Mouse (Mus musculus): ENCODE data around the gene Eef1a2. TPM values are rescaled to one million over a fixed set of nuclear protein-coding genes. Genes with fewer than 3 reads are reported as not detected.

Gene Eef1a2
- polyA plus RNA-seq, 1 experiment from 2014 or later: 12.1 TPM

GRCm38 (mm10) chr2:181125726-181126455 lies 30.9 kb downstream of the Eef1a2 start:
- no peak for ATAC-seq (replicated peaks)
- WGBS: 55% methylated on average over 7 of the region's 7 CpGs
- peaks cover 44% of the 10 kb centered on the region for H3K4me1 ChIP-seq

GRCm38 (mm10) chr2:181122642-181123041 lies 34.2 kb downstream of the Eef1a2 start:
- peaks cover 61% of the 10 kb centered on the region for H3K4me1 ChIP-seq
- no peak overlapping the region for H3K4me3 ChIP-seq
- H3K4me2 ChIP-seq: no peak overlapping the region
- no peaks in the 10 kb centered on the region for H3K36me3 ChIP-seq (replicated peaks)
- no peaks in the 10 kb centered on the region for H3K27me3 ChIP-seq (replicated peaks)
- no peak for ATAC-seq (replicated peaks)
- no peak overlapping the region for H3K9ac ChIP-seq
- H3K9me3 ChIP-seq: no peaks in the 10 kb centered on the region
- H3K27ac ChIP-seq: peak overlapping the region; percentile 48

More at GRCm38 (mm10) chr2:181125726-181126455, 30.9 kb downstream of the Eef1a2 start:
- H3K9ac ChIP-seq: no peak overlapping the region
- H3K27ac ChIP-seq: no peak overlapping the region
- H3K9me3 ChIP-seq: no peaks in the 10 kb centered on the region
- no peaks in the 10 kb centered on the region for H3K36me3 ChIP-seq (replicated peaks)
- no peaks in the 10 kb centered on the region for H3K27me3 ChIP-seq (replicated peaks)
- no peak overlapping the region for H3K4me2 ChIP-seq
- H3K4me3 ChIP-seq: no peak overlapping the region

DNA sequence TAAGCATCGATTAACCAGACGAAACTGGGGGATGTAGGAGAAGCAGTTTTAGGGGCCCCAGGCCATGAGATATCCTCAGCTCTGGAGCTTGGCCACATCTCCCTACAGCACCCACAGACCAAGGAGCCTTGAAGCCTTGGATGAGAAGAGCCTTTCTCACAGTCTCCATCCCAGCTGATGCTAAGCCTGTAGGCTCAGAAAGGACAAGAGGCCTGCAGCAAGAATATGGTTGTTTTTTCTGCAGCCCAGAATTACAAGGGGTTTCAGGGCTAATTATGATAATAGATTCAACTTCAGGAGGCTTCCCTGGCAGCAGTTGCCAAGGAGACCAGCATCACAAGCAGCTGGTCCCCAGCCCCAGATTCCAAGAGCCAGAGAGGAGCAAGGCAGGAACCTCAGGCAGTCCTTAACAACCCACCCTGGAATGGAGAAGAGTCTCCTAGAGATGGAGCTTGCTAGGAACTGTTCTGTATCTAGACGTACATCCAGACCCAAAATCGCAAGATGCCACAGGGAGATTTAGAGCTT lies 35.8 kb downstream of the Eef1a2 start:
- ATAC-seq (replicated peaks): peak; percentile 63
- Histone ChIP-seq H3K9ac (no peak overlapping the region), H3K36me3 (replicated peaks) (no peaks in the 10 kb centered on the region), H3K4me2 (0 out of 2 replicates have a peak overlapping the region, but pooled peaks have one; percentile 10), H3K4me1 (peaks cover 69% of the 10 kb centered on the region), H3K27me3 (replicated peaks) (no peaks in the 10 kb centered on the region), H3K9me3 (no peaks in the 10 kb centered on the region), H3K27ac (peak overlapping the region; percentile 84), H3K4me3 (no peak overlapping the region)
- 52% methylated on average over 4 of the region's 4 CpGs for WGBS

DNA sequence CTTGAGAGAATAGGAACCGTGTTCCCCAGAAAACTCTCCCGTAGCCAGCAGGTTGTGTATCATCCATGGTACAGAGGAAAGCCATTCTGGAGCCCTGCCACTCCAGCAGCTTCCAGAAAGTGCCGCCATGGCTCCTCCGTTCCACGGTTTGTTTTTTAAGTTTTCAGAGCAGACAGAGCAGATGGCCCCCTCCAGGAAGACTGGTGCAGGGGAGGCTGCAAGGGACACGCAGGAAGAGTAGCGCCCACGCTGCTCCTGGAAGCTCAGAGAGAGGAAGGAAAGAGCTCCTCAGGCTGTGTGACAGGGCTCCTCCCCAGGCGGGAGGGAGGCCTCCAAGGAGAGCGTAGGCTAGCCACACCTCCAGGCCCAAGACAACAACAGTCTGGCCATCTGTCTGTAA lies 36.9 kb downstream of the Eef1a2 start:
- H3K27ac ChIP-seq: peak overlapping the region; percentile 84
- H3K36me3 ChIP-seq (replicated peaks): no peaks in the 10 kb centered on the region
- H3K9ac ChIP-seq: no peak overlapping the region
- no peak overlapping the region for H3K4me2 ChIP-seq
- no peaks in the 10 kb centered on the region for H3K27me3 ChIP-seq (replicated peaks)
- peaks cover 73% of the 10 kb centered on the region for H3K4me1 ChIP-seq
- no peak for ATAC-seq (replicated peaks)
- 30% methylated on average over 10 of the region's 10 CpGs for WGBS
- H3K4me3 ChIP-seq: no peak overlapping the region
- no peaks in the 10 kb centered on the region for H3K9me3 ChIP-seq

GRCm38 (mm10) chr2:181116436-181116835 lies 40.4 kb downstream of the Eef1a2 start:
- Histone ChIP-seq H3K4me1 (peaks cover 74% of the 10 kb centered on the region), H3K27ac (peak overlapping the region; percentile 74), H3K4me3 (no peak overlapping the region), H3K9me3 (no peaks in the 10 kb centered on the region), H3K27me3 (replicated peaks) (no peaks in the 10 kb centered on the region), H3K36me3 (replicated peaks) (0 out of 2 replicates have a peak, but pooled peaks cover 2% of the 10 kb centered on the region), H3K9ac (no peak overlapping the region), H3K4me2 (no peak overlapping the region)
- 67% methylated on average over 5 of the region's 5 CpGs for WGBS
- no peak for ATAC-seq (replicated peaks)

DNA sequence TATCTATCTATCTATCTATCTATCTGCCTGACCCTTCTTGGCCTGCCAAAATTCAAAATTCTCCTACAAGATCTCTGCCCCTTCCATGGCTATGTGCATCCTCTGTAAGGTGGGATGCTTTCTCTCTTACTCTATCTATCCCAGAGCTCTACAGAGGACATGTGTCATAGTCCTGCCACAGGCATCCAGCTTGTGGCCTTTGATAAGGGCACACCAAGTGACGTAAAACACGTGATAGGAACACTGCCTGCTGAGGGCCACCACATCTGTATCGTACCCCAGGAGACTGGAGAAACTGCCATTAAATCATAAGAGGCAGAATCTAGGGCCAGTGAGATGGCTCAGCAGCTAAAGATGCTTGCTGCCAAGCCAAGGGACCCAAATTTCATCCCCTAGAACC lies 41.4 kb downstream of the Eef1a2 start:
- Histone ChIP-seq H3K4me2 (no peak overlapping the region), H3K27me3 (replicated peaks) (no peaks in the 10 kb centered on the region), H3K9me3 (no peaks in the 10 kb centered on the region), H3K4me1 (peaks cover 64% of the 10 kb centered on the region), H3K4me3 (no peak overlapping the region), H3K36me3 (replicated peaks) (0 out of 2 replicates have a peak, but pooled peaks cover 2% of the 10 kb centered on the region), H3K27ac (peak overlapping the region; percentile 49), H3K9ac (no peak overlapping the region)
- WGBS: 79% methylated on average over 3 of the region's 3 CpGs
- ATAC-seq (replicated peaks): no peak

DNA sequence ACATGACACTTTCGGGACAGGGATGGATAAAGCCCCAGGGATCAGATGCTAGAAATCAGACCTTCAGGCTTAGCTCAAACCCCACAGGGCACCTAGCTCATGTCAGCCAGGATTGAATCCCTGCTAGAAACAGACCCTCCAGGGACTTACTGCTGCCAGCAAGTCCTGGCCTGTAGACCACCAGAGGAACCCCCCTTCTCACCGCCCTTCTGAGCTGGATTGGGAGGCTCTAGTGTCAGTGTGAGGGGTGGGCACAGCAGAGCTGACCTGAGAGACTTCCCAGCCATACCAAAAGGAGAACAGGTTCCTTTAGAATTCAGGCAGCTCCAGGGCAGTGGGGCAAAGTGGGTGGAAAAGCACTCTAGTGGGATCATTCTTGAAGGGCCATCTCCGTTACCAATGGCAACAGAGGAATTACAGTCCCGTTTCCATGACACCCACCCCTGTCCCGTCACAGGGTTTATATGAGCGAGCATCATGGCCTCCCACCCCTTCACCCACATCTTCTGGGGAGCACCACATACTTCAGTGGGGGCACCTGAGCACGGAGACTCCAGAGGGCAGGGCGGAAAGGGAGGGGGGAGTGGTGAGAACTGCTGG lies 43.0 kb downstream of the Eef1a2 start:
- no peak overlapping the region for H3K4me3 ChIP-seq
- no peak for ATAC-seq (replicated peaks)
- H3K4me1 ChIP-seq: peaks cover 49% of the 10 kb centered on the region
- peak overlapping the region; percentile 49; the same call in 1 of the 2 replicates for H3K27ac ChIP-seq
- no peaks in the 10 kb centered on the region for H3K9me3 ChIP-seq
- 0 out of 2 replicates have a peak, but pooled peaks cover 4% of the 10 kb centered on the region for H3K36me3 ChIP-seq (replicated peaks)
- no peaks in the 10 kb centered on the region for H3K27me3 ChIP-seq (replicated peaks)
- 36% methylated on average over 8 of the region's 8 CpGs for WGBS
- H3K4me2 ChIP-seq: no peak overlapping the region
- H3K9ac ChIP-seq: no peak overlapping the region

DNA sequence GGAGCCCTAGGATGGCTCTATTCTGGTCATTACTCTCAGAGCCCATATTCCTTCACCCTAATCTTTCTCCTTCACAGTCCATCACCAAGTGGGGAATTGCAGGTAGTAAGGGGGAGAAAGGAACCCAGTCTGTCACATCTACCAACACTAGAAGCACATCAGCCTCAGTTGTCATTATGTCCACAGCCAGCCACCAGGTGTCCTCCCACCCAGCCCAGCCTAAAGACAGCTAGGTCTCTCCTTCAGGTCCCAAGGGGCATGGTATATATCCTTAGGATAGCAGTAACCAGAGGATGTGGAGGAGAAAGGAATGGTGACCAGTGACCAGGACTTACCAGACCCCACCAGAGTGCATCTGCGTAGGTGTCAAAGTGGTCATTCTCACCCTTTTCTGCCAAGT lies 45.1 kb downstream of the Eef1a2 start:
- Histone ChIP-seq H3K4me2 (no peak overlapping the region), H3K27ac (no peak overlapping the region), H3K9me3 (no peaks in the 10 kb centered on the region), H3K4me3 (no peak overlapping the region), H3K9ac (no peak overlapping the region), H3K36me3 (replicated peaks) (0 out of 2 replicates have a peak, but pooled peaks cover 9% of the 10 kb centered on the region), H3K27me3 (replicated peaks) (no peaks in the 10 kb centered on the region), H3K4me1 (peaks cover 33% of the 10 kb centered on the region)
- WGBS: 88% methylated on average over 1 of the region's 1 CpGs
- ATAC-seq (replicated peaks): no peak

DNA sequence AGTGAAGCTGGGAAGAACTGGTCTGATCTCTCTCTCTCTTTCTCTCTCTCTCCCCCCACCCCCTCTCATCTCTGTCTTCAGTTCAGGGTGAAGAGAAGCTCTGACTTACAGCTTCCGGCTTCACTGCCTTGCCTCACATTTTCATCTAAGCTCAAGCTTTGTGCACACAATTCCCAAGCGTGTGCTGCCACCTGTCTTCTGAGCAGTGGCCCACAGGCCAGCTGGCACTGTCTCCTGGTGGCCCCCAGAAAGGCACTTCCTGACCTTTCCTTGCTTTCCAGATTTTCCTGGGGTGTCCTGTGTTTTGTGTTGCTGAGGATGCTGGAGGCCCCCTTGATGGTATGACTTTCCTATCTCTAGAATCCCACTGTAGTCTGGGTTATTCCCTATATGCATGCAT lies 52.7 kb downstream of the Eef1a2 start:
- Histone ChIP-seq H3K4me2 (no peak overlapping the region), H3K9me3 (no peaks in the 10 kb centered on the region), H3K27me3 (replicated peaks) (no peaks in the 10 kb centered on the region), H3K4me3 (no peak overlapping the region), H3K9ac (no peak overlapping the region), H3K4me1 (peaks cover 7% of the 10 kb centered on the region; the same call in 1 of the 2 replicates), H3K36me3 (replicated peaks) (peaks cover 13% of the 10 kb centered on the region; the same call in 1 of the 2 replicates), H3K27ac (no peak overlapping the region)
- ATAC-seq (replicated peaks): no peak
- WGBS: 52% methylated on average over 2 of the region's 2 CpGs

DNA sequence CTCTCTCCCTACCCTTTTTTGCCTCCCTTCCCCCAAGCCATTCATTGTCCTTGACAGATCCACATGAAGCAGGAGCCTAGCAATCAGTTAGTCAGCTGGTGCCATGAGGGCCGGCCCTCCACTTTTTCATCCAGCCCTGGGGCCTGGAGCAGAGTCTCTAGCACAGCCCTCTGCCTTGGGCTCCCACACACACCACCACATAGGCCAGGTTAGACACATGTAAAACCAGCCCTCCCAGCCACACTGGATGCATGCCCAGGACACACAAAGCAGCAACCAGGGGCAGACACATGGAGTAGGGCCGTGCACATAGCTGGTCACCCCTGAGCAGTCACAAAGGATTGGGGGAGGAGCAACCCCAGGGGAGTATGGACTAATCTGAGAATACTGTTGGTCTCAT lies 54.7 kb downstream of the Eef1a2 start:
- Histone ChIP-seq H3K4me1 (peaks cover 7% of the 10 kb centered on the region; the same call in 1 of the 2 replicates), H3K27ac (no peak overlapping the region), H3K4me3 (no peak overlapping the region), H3K9ac (no peak overlapping the region), H3K27me3 (replicated peaks) (no peaks in the 10 kb centered on the region), H3K36me3 (replicated peaks) (peaks cover 9% of the 10 kb centered on the region; the same call in 1 of the 2 replicates), H3K4me2 (no peak overlapping the region), H3K9me3 (no peaks in the 10 kb centered on the region)
- ATAC-seq (replicated peaks): peak; percentile 67; the same call in 1 of the 2 replicates
- WGBS: 12% methylated on average over 2 of the region's 2 CpGs

GRCm38 (mm10) chr2:181101626-181102025 lies 55.2 kb downstream of the Eef1a2 start:
- Histone ChIP-seq H3K4me1 (peaks cover 7% of the 10 kb centered on the region; the same call in 1 of the 2 replicates), H3K9ac (no peak overlapping the region), H3K27ac (no peak overlapping the region), H3K4me2 (no peak overlapping the region), H3K27me3 (replicated peaks) (no peaks in the 10 kb centered on the region), H3K4me3 (no peak overlapping the region), H3K36me3 (replicated peaks) (peaks cover 9% of the 10 kb centered on the region; the same call in 1 of the 2 replicates), H3K9me3 (no peaks in the 10 kb centered on the region)
- ATAC-seq (replicated peaks): no peak
- 69% methylated on average over 1 of the region's 1 CpGs for WGBS

DNA sequence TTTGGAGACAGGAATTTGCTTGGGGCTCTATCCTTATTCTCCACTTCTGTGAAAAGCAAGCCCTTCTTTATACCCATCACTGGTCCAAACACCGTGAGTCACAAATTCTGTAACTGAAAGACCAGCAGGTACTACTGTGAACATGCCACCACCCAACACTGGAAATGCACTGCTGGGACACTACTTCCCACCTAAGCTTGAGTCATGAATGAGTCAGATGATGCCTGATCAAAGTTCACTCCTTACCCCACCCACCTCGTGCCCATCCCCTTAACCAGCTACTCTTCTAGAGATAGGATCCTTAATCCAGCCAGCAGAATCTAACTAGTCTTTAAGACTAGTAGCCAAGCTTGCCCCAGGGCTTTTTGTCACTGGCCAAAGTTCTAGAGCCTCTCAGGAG lies 56.7 kb downstream of the Eef1a2 start:
- Histone ChIP-seq H3K4me3 (no peak overlapping the region), H3K27ac (no peak overlapping the region), H3K9ac (no peak overlapping the region), H3K4me1 (peaks cover 7% of the 10 kb centered on the region; the same call in 1 of the 2 replicates), H3K36me3 (replicated peaks) (peaks cover 9% of the 10 kb centered on the region; the same call in 1 of the 2 replicates), H3K4me2 (no peak overlapping the region), H3K27me3 (replicated peaks) (no peaks in the 10 kb centered on the region), H3K9me3 (no peaks in the 10 kb centered on the region)
- 81% methylated on average over 2 of the region's 2 CpGs for WGBS
- no peak for ATAC-seq (replicated peaks)

All from midbrain, embryonic 15.5 days (tissue).